Mouse (Mus musculus) cerebellum, adult 9-11 months (tissue): ENCODE results near the gene Gm42688.

ENCODE experiments used
- DNase-seq: peaks from one replicate; pipeline ENCODE4 v3.0.0; 2022

The Gm42688 gene

GRCm38 (mm10) chr6:83101316-83101687 lies at the start of gene Gm42688, which contains the start of gene Ccdc142:
Gm42688 (plus strand) TSS chr6:83101617.
Ccdc142 (plus strand) TSS chr6:83101601.
- DNase-seq: peak; percentile 94

DNA sequence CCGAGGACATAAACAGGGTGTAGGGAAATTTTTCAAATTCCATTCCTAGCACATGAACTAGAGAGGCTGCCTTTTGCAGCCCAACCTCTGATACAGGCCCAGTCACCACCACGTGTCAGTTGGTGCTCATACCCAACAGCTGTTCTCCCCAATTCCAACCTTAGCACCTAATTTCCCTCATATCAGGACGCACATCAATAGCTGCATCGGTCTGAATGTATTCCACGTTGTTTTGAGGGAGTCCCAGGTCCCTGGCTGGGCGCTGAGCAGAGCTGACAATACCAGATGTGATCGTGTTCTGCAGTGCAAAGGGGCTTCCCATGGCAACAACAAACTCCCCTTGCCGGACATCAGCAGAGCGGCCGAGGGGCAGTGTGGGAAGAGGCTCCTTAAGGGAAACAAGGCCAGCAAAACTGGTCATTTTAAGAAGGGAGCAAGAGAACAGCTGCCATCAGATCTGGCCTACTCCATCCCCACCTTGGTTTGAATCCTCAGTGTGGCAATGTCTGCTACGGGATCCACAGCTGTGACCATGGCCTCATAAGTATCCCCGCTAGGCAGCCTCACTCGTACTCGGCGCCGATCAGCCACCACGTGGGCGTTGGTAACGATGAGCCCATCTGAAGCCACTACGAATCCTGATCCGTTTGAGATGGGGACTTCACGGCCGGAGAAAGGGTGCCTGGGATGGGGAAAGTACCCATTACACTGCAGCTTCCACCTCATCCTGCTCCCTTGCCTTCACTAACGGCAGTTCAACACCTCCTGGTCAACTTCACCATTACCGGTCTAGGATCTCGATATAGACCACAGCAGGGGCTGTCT lies 48.1 kb upstream of the Gm42688 start:
- DNase-seq: peak; percentile 43

- DNase-seq: peak; percentile 97
These were observed 47.2 kb upstream of the Gm42688 start, which contains the start of gene Aup1 for GRCm38 (mm10) chr6:83054074-83054851. Aup1 (plus strand) TSS chr6:83054521.

- no peak for DNase-seq
These were observed 46.5 kb upstream of the Gm42688 start, which contains the start of gene Htra2 for GRCm38 (mm10) chr6:83054871-83055431. Htra2 (minus strand) TSS chr6:83055273.

DNA sequence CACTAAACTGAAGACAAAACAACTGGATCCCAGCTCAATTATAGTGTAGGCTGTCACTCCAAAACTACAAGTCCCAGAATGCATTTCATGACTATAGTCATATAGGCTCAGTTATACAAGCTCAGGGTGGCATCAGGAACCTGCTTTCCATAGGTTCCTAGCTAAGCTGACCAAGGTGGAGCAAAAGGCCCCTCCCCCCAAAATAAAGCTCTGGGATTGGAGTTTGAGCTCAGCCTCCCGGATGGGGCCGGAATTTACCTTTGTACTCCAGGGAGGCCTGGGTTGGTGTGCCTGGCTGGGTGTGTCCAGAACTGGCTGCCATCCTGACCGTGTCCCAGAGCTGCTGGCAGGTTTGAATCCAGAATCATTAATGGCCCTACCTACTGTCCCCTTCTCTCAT lies 43.6 kb upstream of the Gm42688 start, which contains the start of gene Dqx1:
TSS of gene Dqx1 (plus strand) at position 55 of the 400 bp plus-strand sequence.
- DNase-seq: peak; percentile 42

- no peak for DNase-seq
These were observed 42.7 kb upstream of the Gm42688 start for GRCm38 (mm10) chr6:83058725-83059124.

DNA sequence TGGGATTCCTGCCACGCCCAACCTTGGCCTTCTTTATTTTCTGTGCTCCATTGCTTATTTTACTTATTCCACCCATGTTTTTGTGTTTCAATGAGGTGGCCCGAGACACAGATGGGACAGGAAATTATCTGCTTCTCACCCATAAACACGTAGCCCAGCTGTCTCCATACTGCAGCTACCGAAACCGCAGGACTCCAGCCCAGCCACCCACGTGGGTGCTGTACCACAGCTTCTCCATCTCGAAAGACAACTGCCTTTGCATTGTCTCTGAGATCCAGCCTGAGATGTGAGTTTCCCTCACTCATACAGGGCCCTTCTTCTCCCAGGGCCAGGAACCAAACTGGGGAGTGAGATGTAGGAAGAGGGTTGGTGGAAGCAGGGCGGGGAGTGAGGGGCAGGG lies 35.4 kb upstream of the Gm42688 start:
- DNase-seq: no peak

DNA sequence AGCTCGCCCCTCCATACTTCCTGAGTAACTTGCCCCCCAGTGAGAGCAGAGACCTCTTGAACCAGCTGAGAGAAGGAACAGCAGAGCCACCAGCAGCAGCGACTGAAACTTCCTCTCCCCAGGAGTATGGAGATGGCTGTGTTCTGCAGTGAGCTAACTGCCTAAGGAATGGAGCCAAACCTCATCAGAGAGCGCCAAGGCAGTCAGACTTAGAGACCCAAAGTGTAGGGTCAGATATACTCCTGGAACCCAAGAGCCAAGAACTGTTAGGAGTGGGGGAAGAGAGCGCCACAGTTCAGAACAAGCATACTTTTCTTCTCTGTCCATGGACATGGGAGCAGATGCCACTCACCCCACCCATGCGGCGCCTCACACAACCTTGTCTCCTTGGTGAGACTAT lies 35.0 kb upstream of the Gm42688 start:
- DNase-seq: no peak

- DNase-seq: no peak
These were observed 33.2 kb upstream of the Gm42688 start for GRCm38 (mm10) chr6:83068221-83068620.

DNA sequence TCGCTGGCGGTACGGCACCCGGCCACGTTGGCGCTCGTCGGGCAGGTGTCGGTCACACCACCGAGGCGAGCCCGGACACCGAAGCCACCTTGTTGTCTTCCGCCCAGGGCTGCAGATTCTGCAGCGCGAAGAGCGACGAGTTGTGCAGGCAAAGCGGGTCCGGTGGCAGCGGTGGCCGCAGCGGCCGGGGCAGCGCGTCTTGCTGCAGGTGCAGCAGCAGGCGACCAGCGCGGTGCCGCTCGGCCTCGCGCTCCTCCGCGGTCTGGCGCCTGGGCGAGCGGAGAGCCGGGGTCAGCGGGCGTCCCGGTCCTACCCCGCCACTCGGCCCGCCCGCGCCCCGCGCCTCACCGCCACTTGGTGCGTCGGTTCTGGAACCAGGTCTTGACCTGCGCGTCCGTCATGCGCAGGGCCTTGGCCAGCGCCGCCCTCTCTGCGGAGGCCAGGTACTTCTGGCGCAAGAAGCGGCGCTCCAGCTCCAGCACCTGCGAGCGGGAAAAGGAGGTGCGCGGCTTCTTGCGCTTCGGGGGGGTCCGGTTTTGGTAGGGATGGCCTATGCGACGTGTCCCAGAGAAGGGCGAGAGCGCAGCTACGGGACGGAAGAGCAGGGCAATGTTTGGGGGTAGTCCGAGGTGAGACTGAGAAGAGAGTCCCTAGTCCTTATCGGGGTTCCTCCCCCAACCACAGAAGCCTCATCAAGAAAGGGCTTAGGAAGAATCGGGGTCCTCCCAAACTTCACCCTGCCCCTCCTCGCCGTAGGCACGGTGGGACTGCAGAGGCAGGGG lies 32.5 kb upstream of the Gm42688 start:
- DNase-seq: no peak

GRCm38 (mm10) chr6:83069488-83070246 lies 31.8 kb upstream of the Gm42688 start:
- DNase-seq: no peak

DNA sequence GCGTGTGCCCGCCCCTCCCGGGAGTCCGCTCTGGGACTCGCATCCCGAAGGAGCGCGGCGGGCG lies 31.3 kb upstream of the Gm42688 start, which contains the start of gene Tlx2:
TSS of gene Tlx2 (minus strand) at position 47 of the 64 bp plus-strand sequence.
- no peak for DNase-seq

GRCm38 (mm10) chr6:83070311-83071219 lies 30.9 kb upstream of the Gm42688 start:
- no peak for DNase-seq

GRCm38 (mm10) chr6:83071220-83071619 lies 30.2 kb upstream of the Gm42688 start:
- peak; percentile 56 for DNase-seq

GRCm38 (mm10) chr6:83074979-83075378 lies 26.4 kb upstream of the Gm42688 start:
- DNase-seq: no peak

DNA sequence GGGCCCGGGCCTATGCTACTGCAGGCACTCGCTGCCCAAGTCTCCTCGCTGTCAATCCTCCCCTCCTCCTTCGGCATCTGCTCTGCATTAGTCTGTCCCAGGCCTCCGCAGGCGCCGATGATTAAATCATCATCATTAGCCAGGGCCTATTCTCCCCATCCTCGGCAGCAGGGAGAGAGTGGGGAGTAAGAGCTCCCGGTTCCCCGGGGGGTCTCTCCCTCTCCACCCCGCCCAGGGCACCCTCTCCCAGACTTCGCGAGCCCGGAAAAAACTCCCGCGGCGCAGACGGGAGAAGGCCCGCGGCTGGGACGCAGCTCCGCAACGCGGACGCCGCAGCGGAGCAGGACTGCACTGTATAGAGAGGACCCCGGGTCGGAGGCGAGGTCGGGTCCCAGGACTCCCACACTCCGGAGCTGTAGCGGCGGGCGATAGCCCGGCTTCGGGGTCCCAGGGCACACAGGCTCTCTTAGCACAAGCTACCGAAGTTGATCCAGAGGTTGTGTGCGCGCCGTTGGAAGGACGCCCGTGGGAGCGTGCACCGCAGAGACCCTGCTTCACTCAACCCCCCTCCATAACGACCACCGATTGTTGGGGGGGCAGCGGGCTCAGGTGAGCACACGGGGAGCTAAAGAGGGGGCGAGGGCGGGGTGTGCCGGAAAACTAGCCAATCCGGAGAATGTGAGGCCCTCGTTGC lies 23.6 kb upstream of the Gm42688 start, which contains the start of gene Pcgf1:
TSS of gene Pcgf1 (plus strand) at position 240 of the 694 bp plus-strand sequence.
- no peak for DNase-seq

GRCm38 (mm10) chr6:83078324-83078858 lies 23.0 kb upstream of the Gm42688 start:
- DNase-seq: peak; percentile 98

DNA sequence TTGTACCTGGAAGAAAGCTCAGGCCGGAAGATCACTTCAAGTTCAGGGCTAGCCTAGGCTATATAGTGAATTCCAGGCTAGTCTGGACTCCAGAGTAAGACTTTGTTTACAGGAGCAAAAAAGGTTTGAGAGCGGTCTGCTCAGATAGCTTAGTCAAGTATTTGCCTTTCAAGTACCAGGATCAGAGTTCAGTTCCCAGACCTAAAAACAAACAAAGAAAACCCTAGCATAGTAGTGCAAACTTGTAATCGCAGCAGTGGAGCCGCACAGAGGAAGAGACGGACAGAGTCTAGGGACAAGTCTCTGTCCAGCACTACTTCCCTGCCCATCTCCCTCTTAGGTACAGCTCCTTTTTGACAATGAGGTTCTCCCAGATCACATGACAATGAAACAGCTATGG lies 21.2 kb upstream of the Gm42688 start:
- no peak for DNase-seq

DNA sequence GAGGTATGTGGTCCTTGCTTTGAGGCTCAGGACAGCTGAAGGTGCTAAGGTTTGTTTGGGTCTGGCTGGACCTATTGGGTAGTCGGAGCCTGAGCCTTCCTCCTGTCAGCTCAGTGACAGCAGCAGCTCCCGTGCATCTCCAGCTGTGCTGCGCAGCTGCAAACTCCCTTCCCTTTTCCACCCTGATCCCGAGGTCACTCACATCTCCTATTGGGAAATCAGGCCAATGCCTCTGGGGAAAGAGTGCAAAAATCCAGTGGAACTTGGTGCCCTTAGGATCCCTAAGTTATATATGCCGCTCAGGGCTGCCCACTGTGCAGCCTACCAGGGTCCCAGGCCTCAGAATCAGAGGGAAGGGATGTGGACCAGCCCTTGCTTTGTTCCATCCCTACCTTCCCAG lies 17.9 kb upstream of the Gm42688 start:
- DNase-seq: no peak

DNA sequence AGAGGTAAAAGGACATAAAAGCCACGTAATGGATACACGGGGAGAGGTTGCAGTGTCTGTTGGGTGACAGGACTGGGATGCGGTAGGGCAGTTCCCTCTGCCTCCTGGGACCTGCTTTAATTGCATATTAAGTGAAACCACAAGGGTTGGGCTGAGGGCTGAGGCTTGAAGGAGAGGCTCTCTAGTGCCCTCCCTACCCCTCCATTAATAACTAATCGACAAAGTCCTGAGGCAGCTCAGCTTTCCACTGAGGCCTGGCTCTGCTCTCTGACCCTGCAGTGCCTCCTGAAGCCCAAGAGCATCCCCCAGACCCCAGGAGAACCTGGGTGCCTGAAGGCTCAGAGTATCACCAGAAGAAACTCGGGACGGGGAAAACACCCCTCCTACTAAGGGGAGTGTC lies 16.9 kb upstream of the Gm42688 start:
- no peak for DNase-seq
